Mouse (Mus musculus): ENCODE results near the gene Cryga. TPM values are rescaled to one million over a fixed set of nuclear protein-coding genes. Genes with fewer than 3 reads are reported as not detected.

Cryga gene
- polyA plus RNA-seq, 1 experiment from 2014 or later, result not detected

Other genes with a start within 250 kb of the Cryga start
- gene Plekhm3, start 146.5 kb downstream of the Cryga start, polyA plus RNA-seq (2014; fragmentation: Nextera tagmentation; extraction: Ambion mirVana), result 8.4 and 10.4 TPM in 2 replicates
- 0.32 TPM in 1 of 2 replicates, not detected in the other for gene Akr1cl, start 70.6 kb downstream of the Cryga start, polyA plus RNA-seq (2014; fragmentation: Nextera tagmentation; extraction: Ambion mirVana)
- not detected in 2 replicates for gene Cryge, start 52.2 kb downstream of the Cryga start, polyA plus RNA-seq (2014; fragmentation: Nextera tagmentation; extraction: Ambion mirVana)
- not detected in 2 replicates for gene Crygd, start 39.9 kb downstream of the Cryga start, polyA plus RNA-seq (2014; fragmentation: Nextera tagmentation; extraction: Ambion mirVana)
- not detected in 2 replicates for gene Crygc, start 29.7 kb downstream of the Cryga start, polyA plus RNA-seq (2014; fragmentation: Nextera tagmentation; extraction: Ambion mirVana)
- gene Crygb, start 21.1 kb downstream of the Cryga start, polyA plus RNA-seq (2014; fragmentation: Nextera tagmentation; extraction: Ambion mirVana), result 0.71 TPM in 1 of 2 replicates, not detected in the other
- not detected in 2 replicates for gene Gm28845, start 16.2 kb upstream of the Cryga start, polyA plus RNA-seq (2014; fragmentation: Nextera tagmentation; extraction: Ambion mirVana)
- 0.29 TPM in 1 of 2 replicates, not detected in the other for gene D630023F18Rik, start 19.8 kb upstream of the Cryga start, polyA plus RNA-seq (2014; fragmentation: Nextera tagmentation; extraction: Ambion mirVana)
- gene Idh1, start 83.1 kb upstream of the Cryga start, polyA plus RNA-seq (2014; fragmentation: Nextera tagmentation; extraction: Ambion mirVana), result 148 and 162 TPM in 2 replicates
- 18.7 TPM in 2 replicates for gene Pikfyve, start 83.3 kb upstream of the Cryga start, polyA plus RNA-seq (2014; fragmentation: Nextera tagmentation; extraction: Ambion mirVana)
- not detected in 2 replicates for gene Pth2r, start 178.7 kb upstream of the Cryga start, polyA plus RNA-seq (2014; fragmentation: Nextera tagmentation; extraction: Ambion mirVana)